Mouse (Mus musculus) kidney, adult 2 months (tissue): ENCODE results near the gene Spsb1.

ENCODE experiments used
- CTCF ChIP-seq: fragments of 200-500 bp; conservative IDR thresholded peaks from 2 replicates; pipeline ENCODE4 v1.5.1; 2011; ENCODE audit warnings: low read depth, mild to moderate bottlenecking, control low read depth, low read length, moderate library complexity, mixed read lengths; ENCODE audit not compliant: insufficient read depth, insufficient read length
- POLR2A ChIP-seq: fragments of 200-500 bp; IDR thresholded peaks from one replicate; pipeline ENCODE4 v1.6.1; 2011; ENCODE audit warnings: low read depth, low read length, control low read depth

GRCm38 (mm10) chr4:149975291-149975690 lies 20.4 kb upstream of the Spsb1 start:
- no peak for TF ChIP-seq CTCF
- TF ChIP-seq POLR2A: no peak
